Mouse (Mus musculus): ENCODE measurements at regions not wholly inside any gene's neighbourhood (a gene's known extent, or its start where the extent isn't known, plus 50 kb on each side); places are given as distances from the start of the nearest gene placed in this dataset.

DNA sequence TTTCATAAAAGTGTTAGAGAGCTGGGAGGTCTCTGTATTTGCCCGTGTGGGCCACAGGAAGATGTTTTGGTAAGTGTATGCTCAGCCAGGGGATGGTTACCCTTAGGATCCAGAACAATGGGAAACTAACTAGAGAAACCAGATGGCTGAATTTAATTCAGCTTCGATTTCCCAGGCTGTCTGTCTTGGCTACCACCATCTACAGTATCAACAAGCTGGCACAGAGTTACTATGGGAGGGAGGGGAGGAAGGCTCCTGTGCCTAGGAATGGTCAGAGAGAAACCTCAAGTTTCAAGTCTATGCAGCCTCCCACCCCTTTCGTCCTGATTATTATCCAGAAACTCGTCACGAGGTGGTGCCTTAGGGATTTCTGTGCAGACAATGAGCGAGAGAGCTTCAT, 55.6 kb upstream of the Abcd3 start:
- no peak for ATAC-seq
- Histone ChIP-seq H3K4me2 (ENCODE audit: low read length) (no peak overlapping the region), H3K9me3 (replicated peaks; ENCODE audit: control insufficient read depth, low read length, poor library complexity, severe bottlenecking) (no peaks in the 10 kb centered on the region), H3K27ac (ENCODE audit: low read length) (no peak overlapping the region), H3K4me1 (ENCODE audit: control insufficient read depth, insufficient read depth, low read length) (no peaks in the 10 kb centered on the region), H3K27me3 (ENCODE audit: control insufficient read depth, insufficient read depth, low read depth, low read length) (no peaks in the 10 kb centered on the region), H3K36me3 (ENCODE audit: control insufficient read depth, insufficient read depth, low read length) (no peaks in the 10 kb centered on the region), H3K9ac (ENCODE audit: low read depth, low read length) (no peak overlapping the region), H3K4me3 (ENCODE audit: low read depth, low read length) (no peak overlapping the region)
- WGBS: 86% methylated on average over 6 of the region's 6 CpGs

DNA sequence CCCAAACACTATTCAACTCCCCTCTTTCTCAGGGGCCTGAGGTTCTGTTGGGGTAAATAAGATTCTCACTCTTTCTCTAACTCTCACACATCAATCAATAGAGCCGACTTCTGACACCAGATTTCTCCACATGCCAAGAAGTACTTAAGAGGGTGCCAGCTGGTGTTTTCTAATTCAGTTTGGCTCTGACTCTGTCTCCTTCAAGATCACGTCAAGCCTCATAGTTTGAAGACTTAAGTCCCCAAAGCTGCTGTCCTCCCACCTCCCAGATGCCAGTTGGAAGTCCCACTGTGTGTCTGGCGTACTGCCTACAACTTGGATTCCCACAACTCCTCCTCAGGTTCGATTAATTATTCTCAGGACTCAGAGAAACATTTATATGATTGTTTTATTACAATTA, 54.6 kb upstream of the Abcd3 start:
- H3K27ac ChIP-seq (ENCODE audit: low read length): no peak overlapping the region
- 62% methylated on average over 4 of the region's 4 CpGs for WGBS

DNA sequence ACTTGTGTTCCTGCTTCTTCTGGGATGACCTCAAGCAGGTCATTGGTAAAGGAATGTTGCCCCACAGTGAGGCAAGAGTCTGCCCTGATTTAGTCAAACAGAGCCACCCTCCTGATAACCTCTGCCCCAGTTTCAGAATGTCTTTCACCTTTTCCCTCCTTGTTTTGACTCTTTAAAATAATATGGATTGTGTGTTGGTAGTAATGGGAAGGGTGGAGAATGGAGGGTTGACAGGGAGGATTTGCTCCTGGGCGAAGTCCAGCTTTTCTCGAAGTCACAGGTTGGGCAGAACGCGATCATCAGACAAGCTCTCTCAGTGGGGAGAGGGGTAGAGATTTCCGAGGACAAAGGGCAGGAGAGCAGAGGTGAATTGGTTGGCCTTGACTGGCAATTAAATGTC, 52.2 kb upstream of the Abcd3 start:
- Histone ChIP-seq H3K27ac (ENCODE audit: low read length) (no peak overlapping the region), H3K4me2 (ENCODE audit: low read length) (no peak overlapping the region), H3K9me3 (replicated peaks; ENCODE audit: control insufficient read depth, low read length, poor library complexity, severe bottlenecking) (no peaks in the 10 kb centered on the region), H3K4me3 (ENCODE audit: low read depth, low read length) (no peak overlapping the region), H3K9ac (ENCODE audit: low read depth, low read length) (no peak overlapping the region), H3K36me3 (ENCODE audit: control insufficient read depth, insufficient read depth, low read length) (no peaks in the 10 kb centered on the region), H3K27me3 (ENCODE audit: control insufficient read depth, insufficient read depth, low read depth, low read length) (no peaks in the 10 kb centered on the region), H3K4me1 (ENCODE audit: control insufficient read depth, insufficient read depth, low read length) (no peaks in the 10 kb centered on the region)
- no peak for ATAC-seq
- WGBS: 61% methylated on average over 5 of the region's 5 CpGs

More for the DNA sequence above, 54.6 kb upstream of the Abcd3 start:
- no peak overlapping the region for H3K4me2 ChIP-seq (ENCODE audit: low read length)
- no peaks in the 10 kb centered on the region for H3K27me3 ChIP-seq (ENCODE audit: control insufficient read depth, insufficient read depth, low read depth, low read length)
- no peaks in the 10 kb centered on the region for H3K36me3 ChIP-seq (ENCODE audit: control insufficient read depth, insufficient read depth, low read length)
- H3K4me3 ChIP-seq (ENCODE audit: low read depth, low read length): no peak overlapping the region
- no peak for ATAC-seq
- H3K9me3 ChIP-seq (replicated peaks; ENCODE audit: control insufficient read depth, low read length, poor library complexity, severe bottlenecking): no peaks in the 10 kb centered on the region
- no peaks in the 10 kb centered on the region for H3K4me1 ChIP-seq (ENCODE audit: control insufficient read depth, insufficient read depth, low read length)
- H3K9ac ChIP-seq (ENCODE audit: low read depth, low read length): no peak overlapping the region

DNA sequence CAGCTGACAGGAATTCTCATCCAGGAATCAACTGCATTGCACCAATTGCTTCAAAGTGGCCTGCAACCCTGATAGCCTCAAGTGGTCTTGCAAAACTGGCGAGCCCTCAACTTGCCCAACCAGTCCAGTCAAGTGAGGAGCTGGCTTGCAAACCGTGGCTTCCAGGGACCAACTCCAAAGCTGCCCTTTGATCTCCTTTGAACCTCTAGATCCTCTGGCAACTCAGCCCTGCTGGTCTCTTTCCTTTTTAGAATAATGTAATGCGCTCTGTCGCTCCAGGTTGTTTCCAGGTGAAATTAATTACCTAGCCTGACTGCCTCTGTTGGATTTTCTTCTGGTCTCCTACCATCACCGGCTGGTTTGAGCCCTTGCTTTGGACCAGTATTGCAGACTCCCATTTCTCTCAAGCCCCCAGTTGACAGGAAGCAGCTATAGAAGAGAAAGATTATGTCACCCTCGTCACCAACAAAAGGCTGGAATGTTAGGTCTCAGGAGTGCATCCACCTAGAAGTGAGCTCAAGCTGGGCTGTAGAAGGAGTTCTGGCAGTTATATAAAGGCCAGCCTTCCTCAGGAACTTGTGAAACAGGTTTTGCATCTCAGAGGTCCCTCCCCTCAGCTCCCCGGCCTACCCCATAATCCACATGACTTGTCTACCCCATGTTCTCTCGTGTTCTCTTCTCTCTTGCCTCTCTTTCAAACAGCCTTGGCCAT, 49.8 kb upstream of the Abcd3 start:
- Histone ChIP-seq H3K27me3 (ENCODE audit: control insufficient read depth, insufficient read depth, low read depth, low read length) (no peaks in the 10 kb centered on the region; the same call in 1 of the 2 replicates), H3K36me3 (ENCODE audit: control insufficient read depth, insufficient read depth, low read length) (no peaks in the 10 kb centered on the region), H3K4me2 (ENCODE audit: low read length) (no peak overlapping the region), H3K9me3 (replicated peaks; ENCODE audit: control insufficient read depth, low read length, poor library complexity, severe bottlenecking) (no peaks in the 10 kb centered on the region), H3K9ac (ENCODE audit: low read depth, low read length) (no peak overlapping the region), H3K4me1 (ENCODE audit: control insufficient read depth, insufficient read depth, low read length) (no peaks in the 10 kb centered on the region), H3K4me3 (ENCODE audit: low read depth, low read length) (no peak overlapping the region), H3K27ac (ENCODE audit: low read length) (no peak overlapping the region)
- no peak for ATAC-seq
- WGBS: 56% methylated on average over 8 of the region's 8 CpGs
